Mouse (Mus musculus) stomach, embryonic 14.5 days (tissue): ENCODE results near the gene Gm6217. TPM values are rescaled to one million over a fixed set of nuclear protein-coding genes. Genes with fewer than 3 reads are reported as not detected.
"Not testable (repeated sequence)": the region's sequence is repeated elsewhere in the genome, so short reads cannot be mapped to it uniquely, and the experiment has no call there.

ENCODE experiments used
- ATAC-seq: fragments of 200-750 bp; cut with Nextera tagmentation; 2 replicates; pipeline ENCODE4 v1.8.0; 2017; ENCODE audit warnings: low read depth, moderate TSS enrichment; ENCODE audit not compliant: insufficient number of reproducible peaks, insufficient read depth, low FRiP score
- H3K27ac ChIP-seq: fragments of 300-500 bp; sonication (generic); 2 replicates; pipeline ENCODE4 v1.5.1; 2014; ENCODE audit warnings: mild to moderate bottlenecking, low read length, moderate library complexity, mixed read lengths
- H3K27me3 ChIP-seq: fragments of 300-500 bp; sonication (generic); 2 replicates; pipeline ENCODE4 v1.6.1; 2014; ENCODE audit warnings: low read length, control low read depth, mixed read lengths; ENCODE audit not compliant: control insufficient read depth, insufficient read depth
- H3K36me3 ChIP-seq: fragments of 300-500 bp; sonication (generic); 2 replicates; pipeline ENCODE4 v1.6.1; 2014; ENCODE audit warnings: mild to moderate bottlenecking, control low read depth, low read length, moderate library complexity, mixed read lengths; ENCODE audit not compliant: control insufficient read depth, insufficient read depth
- H3K4me1 ChIP-seq: fragments of 300-500 bp; sonication (generic); 2 replicates; pipeline ENCODE4 v1.6.1; 2014; ENCODE audit warnings: low read length, control low read depth, mixed read lengths; ENCODE audit not compliant: control insufficient read depth, insufficient read depth
- H3K4me2 ChIP-seq: fragments of 300-500 bp; sonication (generic); replicated peaks from 2 replicates; pipeline ENCODE4 v1.6.1; 2014; ENCODE audit warnings: low read depth, low read length, control low read depth
- H3K4me3 ChIP-seq: fragments of 300-500 bp; sonication (generic); 2 replicates; pipeline ENCODE4 v1.5.1; 2014; ENCODE audit warnings: low read depth, low read length, control low read depth
- H3K9ac ChIP-seq: fragments of 300-500 bp; sonication (generic); replicated peaks from 2 replicates; pipeline ENCODE4 v1.6.1; 2014; ENCODE audit warnings: low read depth, mild to moderate bottlenecking, control low read depth, low read length, moderate library complexity, mixed read lengths
- H3K9me3 ChIP-seq: fragments of 300-500 bp; sonication (generic); 2 replicates; pipeline ENCODE4 v1.6.1; 2016; ENCODE audit warnings: low read depth, low read length, control low read depth; ENCODE audit not compliant: control insufficient read depth
- WGBS: fragments of 180-500 bp; shearing (Covaris S2); extraction: QIAGEN DNeasy Blood & Tissue Kit; methylation state at CpG from one replicate; pipeline ENCODE4 v1.1.7; 2014; 5-methylcytosine and 5-hydroxymethylcytosine counted together
- polyA plus RNA-seq: library from polyadenylated mRNA; unstranded; fragments of >200 nt; fragmentation: Nextera tagmentation; extraction: Ambion mirVana; gene quantifications from 2 replicates; pipeline ENCODE4 v1.2.1, GENCODE M21; 2014

The Gm6217 gene
- polyA plus RNA-seq, 1 experiment from 2014 or later, result not detected

DNA sequence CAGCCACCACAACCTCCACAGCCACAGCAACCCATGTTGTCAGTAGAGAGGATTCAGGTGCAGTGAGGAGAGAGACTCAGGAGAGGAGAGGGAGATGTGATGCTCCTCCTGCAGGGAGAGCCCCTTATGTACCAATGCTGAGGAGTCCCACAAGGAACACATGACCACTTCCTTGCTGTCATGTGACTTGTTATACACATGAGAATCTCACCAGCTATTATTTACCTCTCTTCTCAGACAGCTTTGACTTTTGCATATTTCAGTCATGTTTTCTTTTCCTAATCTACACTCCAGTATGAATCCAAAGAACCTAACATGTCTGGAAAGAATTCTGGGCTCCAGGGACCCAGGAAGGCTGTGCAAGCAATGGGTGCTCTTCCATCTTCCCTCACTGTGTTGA, 24.7 kb upstream of the Gm6217 start, which contains the start of gene Gm7544:
Gene Gm7544, minus strand, starts transcription at position 101 of the 400 bp plus-strand sequence.
- ATAC-seq, H3K9me3 ChIP-seq, H3K27ac ChIP-seq, H3K36me3 ChIP-seq, H3K4me1 ChIP-seq, H3K4me3 ChIP-seq, H3K27me3 ChIP-seq, H3K4me2 ChIP-seq, H3K9ac ChIP-seq: not testable (repeated sequence)

- no peak overlapping the region for H3K27ac ChIP-seq
- no peaks in the 10 kb centered on the region for H3K27me3 ChIP-seq
- no peaks in the 10 kb centered on the region for H3K4me1 ChIP-seq
- no peak overlapping the region for H3K4me3 ChIP-seq
- no peaks in the 10 kb centered on the region for H3K36me3 ChIP-seq
- WGBS, result 89% methylated on average over 2 of the region's 2 CpGs
- no peak for ATAC-seq
- H3K9me3 ChIP-seq, result no peaks in the 10 kb centered on the region
- H3K9ac ChIP-seq, result no peak overlapping the region
- no peak overlapping the region for H3K4me2 ChIP-seq
Observed at GRCm38 (mm10) chr1:82948601-82949000, 17.4 kb upstream of the Gm6217 start.

DNA sequence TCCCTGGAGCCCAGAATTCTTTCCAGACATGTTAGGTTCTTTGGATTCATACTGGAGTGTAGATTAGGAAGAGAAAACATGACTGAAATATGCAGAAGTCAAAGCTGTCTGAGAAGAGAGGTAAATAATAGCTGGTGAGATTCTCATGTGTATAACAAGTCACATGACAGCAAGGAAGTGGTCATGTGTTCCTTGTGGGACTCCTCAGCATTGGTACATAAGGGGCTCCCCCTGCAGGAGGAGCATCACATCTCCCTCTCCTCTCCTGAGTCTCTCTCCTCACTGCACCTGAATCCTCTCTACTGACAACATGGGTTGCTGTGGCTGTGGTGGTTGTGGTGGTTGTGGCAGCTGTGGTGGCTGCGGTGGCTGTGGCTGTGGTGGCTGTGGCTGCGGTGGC, 14.8 kb upstream of the Gm6217 start:
- not testable (repeated sequence) for H3K4me1 ChIP-seq, H3K4me2 ChIP-seq, ATAC-seq, H3K27me3 ChIP-seq, H3K9ac ChIP-seq, H3K4me3 ChIP-seq, H3K36me3 ChIP-seq, H3K9me3 ChIP-seq, H3K27ac ChIP-seq
- WGBS, result 100% methylated on average over 2 of the region's 2 CpGs

DNA sequence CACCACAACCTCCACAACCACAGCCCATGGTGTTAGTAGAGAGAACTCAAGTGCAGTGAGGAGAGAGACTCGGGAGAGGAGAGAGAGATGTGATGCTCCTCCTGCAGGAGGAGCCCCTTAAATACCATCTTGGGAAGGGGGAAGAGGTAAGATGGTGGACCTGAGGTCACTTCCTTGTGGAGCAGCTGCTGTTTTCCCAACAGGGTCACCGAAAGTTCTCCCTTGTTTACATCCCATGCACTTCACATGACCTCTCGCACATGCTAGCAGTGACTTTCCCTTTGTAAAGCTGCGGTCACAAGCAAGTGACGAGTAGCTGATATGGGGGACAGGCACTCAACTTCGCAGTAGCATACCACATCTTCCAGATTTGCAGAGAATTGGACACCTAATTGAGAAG, 12.1 kb upstream of the Gm6217 start, which contains the start of gene A030003K21Rik:
Gene A030003K21Rik, minus strand, starts transcription at position 94 of the 400 bp plus-strand sequence.
- not testable (repeated sequence) for H3K27ac ChIP-seq, H3K36me3 ChIP-seq, H3K9ac ChIP-seq, H3K4me2 ChIP-seq, H3K4me3 ChIP-seq, H3K9me3 ChIP-seq, H3K4me1 ChIP-seq, ATAC-seq, H3K27me3 ChIP-seq
- no CpG with 5 or more reads among the region's 6 CpGs for WGBS

DNA sequence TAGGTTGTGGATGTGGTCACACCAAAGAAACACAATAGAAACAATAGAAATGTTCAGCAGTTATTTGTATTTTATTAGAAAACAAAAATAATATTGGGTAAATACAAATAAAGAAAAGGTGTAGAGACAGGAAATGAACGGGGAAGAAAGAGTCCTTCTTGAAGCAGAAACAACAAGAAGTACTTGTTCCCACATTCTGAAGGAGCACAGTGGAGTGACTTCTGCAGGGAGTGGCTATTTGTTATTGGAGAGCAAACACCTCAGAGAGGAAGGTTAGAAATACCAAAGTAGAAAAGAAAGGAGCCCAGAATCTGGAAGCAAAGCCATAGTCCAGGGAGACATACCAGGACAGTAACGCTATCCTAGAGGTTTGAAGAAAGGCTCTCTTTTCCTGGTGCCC, 11.3 kb upstream of the Gm6217 start:
- WGBS, result 61% methylated on average over 1 of the region's 2 CpGs
- not testable (repeated sequence) for H3K9me3 ChIP-seq, H3K36me3 ChIP-seq, H3K9ac ChIP-seq, ATAC-seq, H3K27me3 ChIP-seq, H3K4me2 ChIP-seq, H3K4me1 ChIP-seq, H3K27ac ChIP-seq, H3K4me3 ChIP-seq

DNA sequence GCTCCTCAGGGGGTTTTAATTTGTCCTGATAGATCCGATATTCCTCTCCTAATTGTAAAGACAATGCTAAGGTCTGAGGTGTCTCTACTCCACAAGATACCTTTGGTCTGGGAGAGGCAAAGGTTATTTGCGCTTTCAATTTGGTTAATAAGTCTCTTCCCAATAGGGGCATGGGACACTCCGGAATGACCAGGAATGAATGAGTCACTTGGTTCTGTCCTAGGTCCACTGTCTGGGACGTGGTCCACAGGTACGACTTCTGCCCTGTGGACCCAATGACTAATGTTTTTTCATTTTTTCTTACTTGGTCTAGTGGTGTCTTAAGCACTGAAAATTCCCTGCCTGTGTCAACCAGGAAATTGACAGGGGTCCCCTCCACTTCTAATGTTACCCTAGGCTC, 7.5 kb upstream of the Gm6217 start:
- H3K27ac ChIP-seq, result no peak overlapping the region
- no peak for ATAC-seq
- no peaks in the 10 kb centered on the region for H3K4me1 ChIP-seq
- no peak overlapping the region for H3K4me3 ChIP-seq
- H3K4me2 ChIP-seq, result no peak overlapping the region
- H3K9ac ChIP-seq, result no peak overlapping the region
- H3K27me3 ChIP-seq, result no peaks in the 10 kb centered on the region
- WGBS, result 96% methylated on average over 5 of the region's 5 CpGs
- H3K36me3 ChIP-seq, result no peaks in the 10 kb centered on the region
- H3K9me3 ChIP-seq, result peaks cover 5% of the 10 kb centered on the region; the same call in 1 of the 2 replicates

- not testable (repeated sequence) for H3K4me1 ChIP-seq, H3K27ac ChIP-seq, H3K9me3 ChIP-seq, H3K9ac ChIP-seq, H3K4me2 ChIP-seq, H3K27me3 ChIP-seq, H3K4me3 ChIP-seq, ATAC-seq, H3K36me3 ChIP-seq
- 75% methylated on average over 1 of the region's 3 CpGs for WGBS
Observed at GRCm38 (mm10) chr1:82930558-82930957, 641 bp downstream of the Gm6217 start.

- H3K4me3 ChIP-seq, result no peak within 1 kb of the TSS
- H3K4me1 ChIP-seq, result no peaks in the 10 kb centered on the region
- no peaks in the 10 kb centered on the region for H3K9me3 ChIP-seq
- ATAC-seq, result no peak
- no peak within 1 kb of the TSS for H3K9ac ChIP-seq
- H3K27ac ChIP-seq, result no peak within 1 kb of the TSS
- no peaks in the 10 kb centered on the region for H3K36me3 ChIP-seq
- no peaks in the 10 kb centered on the region for H3K27me3 ChIP-seq
- WGBS, result 80% methylated on average over 6 of the region's 6 CpGs
- H3K4me2 ChIP-seq, result no peak within 1 kb of the TSS
Observed at GRCm38 (mm10) chr1:82924650-82925049, 6.5 kb downstream of the Gm6217 start, which contains the start of gene A030014E15Rik. TSS of gene A030014E15Rik (plus strand) at chr1:82924917.

DNA sequence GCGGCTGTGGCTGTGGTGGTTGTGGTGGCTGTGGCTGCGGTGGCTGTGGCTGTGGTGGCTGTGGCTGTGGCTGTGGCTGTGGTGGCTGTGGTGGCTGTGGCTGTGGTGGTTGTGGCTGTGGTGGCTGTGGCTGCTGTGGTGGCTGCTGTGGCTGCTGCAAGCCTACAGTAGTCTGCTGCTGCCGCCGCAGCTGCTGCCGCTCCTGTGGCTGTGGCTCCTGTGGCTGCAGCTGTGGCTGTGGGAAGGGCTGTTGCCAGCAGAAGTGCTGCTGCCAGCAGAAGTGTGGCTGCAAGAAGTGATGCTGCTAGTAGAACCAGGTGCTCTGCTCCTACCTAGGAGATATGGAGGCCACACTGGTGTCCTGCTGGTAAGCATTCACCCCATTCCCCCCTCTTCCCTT, 17.8 kb downstream of the Gm6217 start:
- not testable (repeated sequence) for H3K4me1 ChIP-seq, H3K27ac ChIP-seq, ATAC-seq, H3K4me2 ChIP-seq, H3K9me3 ChIP-seq, H3K4me3 ChIP-seq, H3K36me3 ChIP-seq, H3K27me3 ChIP-seq, H3K9ac ChIP-seq
- WGBS, result 86% methylated on average over 5 of the region's 5 CpGs
